Mouse (Mus musculus) kidney, adult 2 months (tissue): ENCODE data around the gene Nubpl. TPM values are rescaled to one million over a fixed set of nuclear protein-coding genes. Genes with fewer than 3 reads are reported as not detected.

ENCODE experiments used
- DNase-seq: peaks from one replicate; pipeline ENCODE4 v3.0.0; 2021
- H3K27ac ChIP-seq: fragments of 200-500 bp; 2 replicates; pipeline ENCODE4 v1.5.1; 2012; ENCODE audit warnings: low read depth, low read length, control low read depth, inconsistent platforms; ENCODE audit not compliant: insufficient read depth
- H3K27me3 ChIP-seq: fragments of 200-500 bp; replicated peaks from 2 replicates; pipeline ENCODE4 v1.6.1; 2012; ENCODE audit warnings: mild to moderate bottlenecking, moderate library complexity, low read length, inconsistent platforms; ENCODE audit not compliant: control insufficient read depth, insufficient read depth
- H3K36me3 ChIP-seq: fragments of 200-500 bp; 2 replicates; pipeline ENCODE4 v1.6.1; 2012; ENCODE audit warnings: mild to moderate bottlenecking, moderate library complexity, low read length, inconsistent platforms; ENCODE audit not compliant: control insufficient read depth, insufficient read depth
- H3K4me1 ChIP-seq: fragments of 200-500 bp; 2 replicates; pipeline ENCODE4 v1.6.1; 2011; ENCODE audit warnings: low read length; ENCODE audit not compliant: control insufficient read depth, insufficient read depth
- H3K4me3 ChIP-seq: fragments of 200-500 bp; 2 replicates; pipeline ENCODE4 v1.5.1; 2011; ENCODE audit warnings: mild to moderate bottlenecking, low read depth, low read length, control low read depth; ENCODE audit not compliant: insufficient read depth
- CTCF ChIP-seq: fragments of 200-500 bp; conservative IDR thresholded peaks from 2 replicates; pipeline ENCODE4 v1.5.1; 2011; ENCODE audit warnings: low read depth, mild to moderate bottlenecking, control low read depth, low read length, moderate library complexity, mixed read lengths; ENCODE audit not compliant: insufficient read depth, insufficient read length
- POLR2A ChIP-seq: fragments of 200-500 bp; IDR thresholded peaks from one replicate; pipeline ENCODE4 v1.6.1; 2011; ENCODE audit warnings: low read depth, low read length, control low read depth
- WGBS: fragments of 180-500 bp; shearing (Covaris S2); methylation state at CpG from one replicate; pipeline ENCODE4 v1.1.7; 2018; 5-methylcytosine and 5-hydroxymethylcytosine counted together
- polyA plus RNA-seq: library from polyadenylated mRNA; depleted of rRNA; stranded (reverse); fragments of >200 nt; gene quantifications from 2 replicates; pipeline ENCODE4 v1.2.3, GENCODE M21; 2012

Gene Nubpl
- polyA plus RNA-seq, 1 experiment: 7.4 TPM

- Histone ChIP-seq H3K27me3 (no peaks in the 10 kb centered on the region), H3K36me3 (no peaks in the 10 kb centered on the region), H3K27ac (no peak overlapping the region), H3K4me3 (no peak overlapping the region), H3K4me1 (peaks cover 4% of the 10 kb centered on the region; the same call in 1 of the 2 replicates)
- WGBS: 46% methylated on average over 9 of the region's 9 CpGs
- DNase-seq: peak; percentile 71
- TF ChIP-seq POLR2A: no peak
- no peak for TF ChIP-seq CTCF
Observed at GRCm38 (mm10) chr12:52318426-52318825, 220.9 kb downstream of the Nubpl start.

DNA sequence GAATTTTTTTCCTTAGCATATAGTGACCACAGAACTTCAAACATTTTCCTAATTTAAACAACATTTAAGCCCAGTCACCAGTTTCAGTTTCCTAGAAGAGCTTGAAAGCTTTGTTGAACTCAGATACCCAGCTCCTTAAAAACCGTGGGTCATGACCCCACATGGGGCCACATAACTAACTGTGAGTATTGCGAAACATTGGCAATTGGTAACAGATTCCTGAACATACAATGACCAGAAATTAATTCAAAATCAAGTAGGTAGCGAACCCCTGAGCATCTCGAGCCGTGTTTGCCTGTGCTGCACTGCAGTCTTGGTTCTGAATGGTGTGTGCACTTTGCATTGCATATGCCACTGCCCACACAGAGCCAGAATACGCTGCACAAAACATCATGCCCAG is 221.6 kb downstream of the Nubpl start:
- H3K4me3 ChIP-seq: no peak overlapping the region
- no peak for DNase-seq
- H3K4me1 ChIP-seq: peaks cover 4% of the 10 kb centered on the region; the same call in 1 of the 2 replicates
- no peaks in the 10 kb centered on the region for H3K27me3 ChIP-seq
- 91% methylated on average over 6 of the region's 6 CpGs for WGBS
- no peak overlapping the region for H3K27ac ChIP-seq
- H3K36me3 ChIP-seq: no peaks in the 10 kb centered on the region
- TF ChIP-seq POLR2A: no peak
- TF ChIP-seq CTCF: no peak

- H3K27ac ChIP-seq: no peak overlapping the region
- 93% methylated on average over 4 of the region's 4 CpGs for WGBS
- TF ChIP-seq POLR2A (no peak), CTCF (no peak)
- H3K36me3 ChIP-seq: no peaks in the 10 kb centered on the region
- H3K4me3 ChIP-seq: no peak overlapping the region
- no peak for DNase-seq
- no peaks in the 10 kb centered on the region for H3K27me3 ChIP-seq
- H3K4me1 ChIP-seq: no peaks in the 10 kb centered on the region
Observed at GRCm38 (mm10) chr12:52328488-52328887, 231.0 kb downstream of the Nubpl start.

GRCm38 (mm10) chr12:52335142-52335765 is 237.7 kb downstream of the Nubpl start:
- H3K4me1 ChIP-seq: no peaks in the 10 kb centered on the region
- TF ChIP-seq CTCF (no peak), POLR2A (no peak)
- H3K27ac ChIP-seq: no peak overlapping the region
- H3K36me3 ChIP-seq: no peaks in the 10 kb centered on the region
- WGBS: 83% methylated on average over 11 of the region's 11 CpGs
- H3K4me3 ChIP-seq: no peak overlapping the region
- peak; percentile 38 for DNase-seq
- H3K27me3 ChIP-seq: no peaks in the 10 kb centered on the region

- Histone ChIP-seq H3K4me3 (no peak overlapping the region), H3K27ac (no peak overlapping the region), H3K4me1 (no peaks in the 10 kb centered on the region), H3K36me3 (no peaks in the 10 kb centered on the region), H3K27me3 (no peaks in the 10 kb centered on the region)
- DNase-seq: no peak
- TF ChIP-seq CTCF (no peak), POLR2A (no peak)
- 85% methylated on average over 2 of the region's 2 CpGs for WGBS
Observed at GRCm38 (mm10) chr12:52338136-52338753, 240.7 kb downstream of the Nubpl start.

DNA sequence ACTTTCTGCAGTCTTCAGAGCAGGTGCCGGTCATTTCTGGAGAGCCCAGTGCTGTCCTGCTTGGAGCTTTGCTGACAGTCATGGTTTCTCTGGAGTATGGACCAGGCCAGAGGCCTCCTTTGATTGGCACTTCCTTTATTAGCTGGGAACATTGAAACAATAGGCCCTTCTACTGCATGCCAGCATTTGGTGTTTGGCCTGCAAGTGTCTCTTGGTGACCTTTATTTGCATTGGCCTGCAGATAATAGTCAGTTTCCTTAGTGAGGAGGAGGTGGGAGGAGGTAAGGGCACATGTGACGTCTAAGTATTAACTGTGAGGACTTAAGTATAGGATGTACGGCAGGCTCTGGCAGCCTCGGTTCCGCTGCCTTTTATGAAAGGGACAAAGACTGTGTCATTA is 249.1 kb downstream of the Nubpl start:
- peak; percentile 40 for DNase-seq

GRCm38 (mm10) chr12:52350276-52350675 is 252.7 kb downstream of the Nubpl start:
- no peak for DNase-seq
- Histone ChIP-seq H3K27ac (no peak overlapping the region), H3K27me3 (no peaks in the 10 kb centered on the region), H3K4me3 (no peak overlapping the region), H3K36me3 (no peaks in the 10 kb centered on the region), H3K4me1 (no peaks in the 10 kb centered on the region)
- TF ChIP-seq CTCF (no peak), POLR2A (no peak)
- WGBS: 85% methylated on average over 3 of the region's 3 CpGs

More for the DNA sequence above, 249.1 kb downstream of the Nubpl start:
- no peak for TF ChIP-seq CTCF
- no peak for TF ChIP-seq POLR2A
- Histone ChIP-seq H3K4me3 (no peak overlapping the region), H3K27me3 (no peaks in the 10 kb centered on the region), H3K36me3 (no peaks in the 10 kb centered on the region), H3K4me1 (no peaks in the 10 kb centered on the region), H3K27ac (no peak overlapping the region)
- WGBS: 74% methylated on average over 5 of the region's 5 CpGs
